Mouse (Mus musculus): ENCODE measurements around the gene Tac2. TPM values are rescaled to one million over a fixed set of nuclear protein-coding genes. Genes with fewer than 3 reads are reported as not detected.

Gene Tac2
- polyA plus RNA-seq, 1 experiment from 2014 or later, result 2.1 TPM

DNA sequence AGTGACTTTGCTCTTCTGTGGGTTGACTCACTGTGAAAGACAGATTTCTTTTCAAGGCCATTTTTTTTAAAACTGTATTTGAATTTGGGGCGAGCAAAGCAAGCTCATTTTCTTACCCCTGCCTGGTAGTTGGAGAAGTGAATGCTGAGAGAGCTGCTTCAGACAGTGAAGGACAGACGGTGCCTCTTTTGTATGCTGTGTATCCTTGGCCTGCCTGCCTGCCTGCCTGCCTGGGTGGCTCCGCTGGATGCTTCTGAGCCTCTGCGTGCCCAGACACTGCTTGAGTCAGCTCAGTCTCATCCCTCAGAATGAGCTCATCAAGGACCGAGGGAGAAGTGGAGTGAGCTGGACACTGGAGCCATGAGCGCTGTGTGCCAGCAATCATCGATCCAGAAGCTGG lies 25.3 kb upstream of the Tac2 start:
- H3K36me3 ChIP-seq, result peaks cover 53% of the 10 kb centered on the region
- H3K4me3 ChIP-seq, result no peak overlapping the region
- no peak overlapping the region for H3K9ac ChIP-seq
- H3K4me1 ChIP-seq, result no peaks in the 10 kb centered on the region
- H3K27ac ChIP-seq, result no peak overlapping the region
- no peaks in the 10 kb centered on the region for H3K9me3 ChIP-seq
- 89% methylated on average over 7 of the region's 7 CpGs for WGBS
- no peak for ATAC-seq (ENCODE audit: insufficient number of reproducible peaks, insufficient read depth, low FRiP score, low TSS enrichment)
- no peak overlapping the region for H3K4me2 ChIP-seq (replicated peaks)
- H3K27me3 ChIP-seq, result no peaks in the 10 kb centered on the region

DNA sequence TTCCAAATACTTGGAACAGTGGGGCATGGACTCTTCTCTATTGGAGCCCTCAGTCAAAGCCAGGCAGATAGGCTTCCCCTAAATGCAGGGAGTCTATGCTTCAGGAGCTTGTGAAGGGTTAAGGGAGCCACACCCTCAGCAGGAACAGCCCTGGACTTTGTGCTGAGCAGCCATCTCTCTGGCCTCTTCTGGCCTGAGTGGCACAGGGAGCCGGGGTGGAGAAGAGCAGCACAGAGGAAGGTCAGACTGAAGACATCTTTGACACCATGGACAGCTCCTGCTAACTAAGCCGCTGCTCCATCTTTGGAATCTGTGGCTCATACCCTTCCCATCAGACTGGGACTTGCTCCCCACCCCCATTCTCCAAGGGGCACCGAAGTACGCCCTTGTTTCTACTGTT lies 21.0 kb upstream of the Tac2 start:
- ATAC-seq (ENCODE audit: insufficient number of reproducible peaks, insufficient read depth, low FRiP score, low TSS enrichment), result no peak
- Histone ChIP-seq H3K9me3 (no peaks in the 10 kb centered on the region), H3K4me1 (0 out of 2 replicates have a peak, but pooled peaks cover 3% of the 10 kb centered on the region), H3K9ac (no peak overlapping the region), H3K4me2 (replicated peaks) (no peak overlapping the region), H3K27me3 (no peaks in the 10 kb centered on the region), H3K27ac (no peak overlapping the region), H3K4me3 (no peak overlapping the region), H3K36me3 (peaks cover 19% of the 10 kb centered on the region)
- 47% methylated on average over 4 of the region's 4 CpGs for whole genome bisulfite sequencing

DNA sequence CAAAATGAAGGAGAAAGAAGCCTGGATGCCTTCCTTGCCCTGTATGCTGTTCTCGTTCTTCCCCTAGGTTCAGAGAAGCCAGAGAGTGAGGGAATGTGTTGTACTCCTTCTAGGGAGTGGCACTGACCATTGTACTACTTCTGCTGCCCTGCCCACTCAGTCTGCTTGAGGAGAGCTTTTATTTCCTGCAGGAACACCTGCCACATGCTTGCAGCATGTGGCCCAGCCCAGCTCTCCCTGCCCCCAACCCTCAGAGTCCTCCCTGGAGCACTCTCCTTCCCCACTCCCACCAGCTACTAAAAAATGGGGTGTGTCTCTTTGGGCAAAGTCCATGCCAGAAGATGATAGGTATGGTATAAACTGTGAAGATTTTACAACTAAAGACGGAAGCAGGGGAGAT lies 20.0 kb upstream of the Tac2 start:
- Histone ChIP-seq H3K4me1 (0 out of 2 replicates have a peak, but pooled peaks cover 3% of the 10 kb centered on the region), H3K27ac (no peak overlapping the region), H3K4me2 (replicated peaks) (no peak overlapping the region), H3K27me3 (no peaks in the 10 kb centered on the region), H3K9ac (no peak overlapping the region), H3K36me3 (peaks cover 10% of the 10 kb centered on the region), H3K4me3 (no peak overlapping the region), H3K9me3 (no peaks in the 10 kb centered on the region)
- no peak for ATAC-seq (ENCODE audit: insufficient number of reproducible peaks, insufficient read depth, low FRiP score, low TSS enrichment)
- 77% methylated on average over 2 of the region's 2 CpGs for WGBS

DNA sequence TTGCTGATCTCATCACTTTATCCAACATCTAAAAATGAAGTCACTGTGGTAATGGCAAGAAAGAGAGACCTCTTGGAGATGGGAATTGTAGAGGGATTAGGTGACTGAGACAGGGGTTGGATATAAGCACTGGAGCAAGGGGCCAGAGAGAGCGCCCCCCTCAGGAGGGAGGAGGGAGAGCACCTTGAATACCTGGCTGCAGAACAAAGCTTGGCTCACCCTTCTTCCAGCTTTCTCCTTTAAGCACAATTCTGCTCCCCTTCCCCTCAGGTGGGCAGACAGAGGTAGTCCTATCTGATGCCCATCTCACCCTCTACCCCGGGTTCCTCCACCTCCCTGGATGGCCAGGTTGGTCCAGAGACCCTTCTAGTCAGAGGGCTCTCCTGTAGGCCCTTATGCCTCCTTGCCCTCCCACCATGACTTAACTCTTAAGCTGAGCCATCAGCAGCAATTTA lies 19.5 kb upstream of the Tac2 start, which contains the start of gene Myo1a:
TSS of gene Myo1a (plus strand) at position 405 of the 455 bp plus-strand sequence.
- Histone ChIP-seq H3K4me1 (0 out of 2 replicates have a peak, but pooled peaks cover 3% of the 10 kb centered on the region), H3K9ac (no peak within 1 kb of the TSS), H3K27ac (no peak within 1 kb of the TSS), H3K4me2 (replicated peaks) (no peak within 1 kb of the TSS), H3K4me3 (no peak within 1 kb of the TSS), H3K36me3 (peaks cover 6% of the 10 kb centered on the region; the same call in 1 of the 2 replicates), H3K9me3 (no peaks in the 10 kb centered on the region), H3K27me3 (no peaks in the 10 kb centered on the region)
- 27% methylated on average over 2 of the region's 2 CpGs for WGBS
- no peak for ATAC-seq (ENCODE audit: insufficient number of reproducible peaks, insufficient read depth, low FRiP score, low TSS enrichment)

DNA sequence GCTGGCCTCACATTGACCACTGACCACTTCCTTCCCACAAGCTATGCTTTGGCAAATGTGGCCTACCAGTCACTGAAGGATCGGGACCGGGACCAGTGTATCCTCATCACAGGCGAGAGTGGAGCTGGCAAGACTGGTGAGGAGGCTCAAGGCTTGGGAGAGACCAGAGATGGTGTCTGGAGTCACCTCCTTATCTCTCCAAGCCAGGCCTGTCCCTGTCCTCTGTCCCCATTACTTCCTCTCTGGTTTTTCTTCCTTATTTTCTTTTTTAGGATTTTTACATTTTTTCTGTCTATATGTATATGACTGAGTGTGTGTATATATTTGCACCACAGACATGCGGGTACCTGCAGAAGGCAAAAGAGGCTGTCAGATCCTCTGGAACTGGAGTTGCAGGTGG lies 18.5 kb upstream of the Tac2 start:
- WGBS, result 91% methylated on average over 4 of the region's 4 CpGs
- no peak for ATAC-seq (ENCODE audit: insufficient number of reproducible peaks, insufficient read depth, low FRiP score, low TSS enrichment)
- Histone ChIP-seq H3K4me2 (replicated peaks) (no peak overlapping the region), H3K4me1 (0 out of 2 replicates have a peak, but pooled peaks cover 3% of the 10 kb centered on the region), H3K9me3 (no peaks in the 10 kb centered on the region), H3K4me3 (no peak overlapping the region), H3K27me3 (no peaks in the 10 kb centered on the region), H3K9ac (no peak overlapping the region), H3K27ac (no peak overlapping the region), H3K36me3 (no peaks in the 10 kb centered on the region)

DNA sequence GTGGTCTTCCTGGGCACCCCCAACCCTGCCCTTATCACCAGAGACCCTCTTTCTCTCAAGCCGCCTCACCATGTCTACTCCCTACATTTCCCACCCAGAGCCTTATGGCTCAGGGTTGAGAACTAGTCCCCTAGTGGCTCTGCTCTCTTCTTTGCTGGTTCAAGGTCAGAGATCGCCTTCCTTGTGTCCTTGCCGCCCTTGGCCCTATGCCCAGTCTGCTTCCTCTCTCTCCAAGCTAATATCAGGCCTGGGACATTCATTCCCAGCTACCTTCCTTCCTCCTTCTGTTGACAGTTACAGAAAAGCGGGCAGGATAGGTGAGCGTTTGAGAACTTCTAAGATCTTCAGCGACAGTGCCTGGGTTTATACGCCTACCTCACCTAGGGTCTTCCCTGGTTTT lies 16.6 kb upstream of the Tac2 start:
- ATAC-seq (ENCODE audit: insufficient number of reproducible peaks, insufficient read depth, low FRiP score, low TSS enrichment), result no peak
- 88% methylated on average over 7 of the region's 7 CpGs for WGBS

DNA sequence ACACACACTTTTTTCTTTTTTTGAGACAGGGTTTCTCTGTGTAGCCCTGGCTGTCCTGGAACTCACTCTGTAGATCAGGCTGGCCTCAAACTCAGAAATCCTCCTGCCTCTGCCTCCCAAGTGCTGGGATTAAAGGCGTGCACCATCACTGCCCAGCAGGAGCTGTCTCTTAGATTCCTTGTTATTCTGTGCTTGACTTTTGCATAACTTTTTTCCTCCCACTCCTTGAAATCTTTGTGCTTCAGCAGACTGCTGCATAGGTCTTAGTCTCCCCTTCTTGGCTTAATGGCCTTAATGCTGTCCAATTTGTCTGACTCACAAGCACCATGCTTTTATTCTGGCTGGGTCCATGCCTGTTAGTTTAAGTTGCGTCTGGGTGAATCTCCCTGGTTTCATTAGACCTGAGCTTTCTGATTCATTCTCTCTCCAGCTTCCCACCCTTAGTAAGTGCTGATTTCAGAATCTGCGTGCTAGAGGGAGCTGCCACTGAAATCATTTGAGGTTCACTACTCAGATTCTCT lies 15.4 kb upstream of the Tac2 start:
- ATAC-seq (ENCODE audit: insufficient number of reproducible peaks, insufficient read depth, low FRiP score, low TSS enrichment), result no peak
- WGBS, result 86% methylated on average over 3 of the region's 3 CpGs

More for the DNA sequence above, 16.6 kb upstream of the Tac2 start:
- peaks cover 8% of the 10 kb centered on the region for H3K4me1 ChIP-seq
- no peaks in the 10 kb centered on the region for H3K9me3 ChIP-seq
- no peak overlapping the region for H3K4me2 ChIP-seq (replicated peaks)
- H3K27ac ChIP-seq, result no peak overlapping the region
- H3K27me3 ChIP-seq, result no peaks in the 10 kb centered on the region
- no peak overlapping the region for H3K4me3 ChIP-seq
- H3K36me3 ChIP-seq, result no peaks in the 10 kb centered on the region
- no peak overlapping the region for H3K9ac ChIP-seq

DNA sequence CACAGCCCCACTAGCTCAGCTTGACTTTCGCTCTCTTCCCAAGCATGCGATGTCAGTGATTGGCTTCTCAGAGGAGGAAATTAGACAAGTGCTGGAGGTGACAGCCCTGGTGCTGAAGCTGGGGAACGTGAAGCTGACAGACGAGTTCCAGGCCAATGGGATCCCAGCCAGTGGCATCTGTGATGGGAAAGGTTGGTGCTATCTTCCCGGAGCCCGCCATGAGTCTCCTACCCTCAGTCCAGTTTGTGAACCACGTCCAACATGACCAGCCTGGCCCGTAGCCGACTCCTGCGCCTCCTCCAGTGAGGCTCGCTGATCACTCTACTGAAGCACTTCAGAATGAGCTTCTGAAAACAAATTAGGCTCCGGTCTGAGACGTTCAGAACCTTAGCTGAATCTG lies 13.9 kb upstream of the Tac2 start:
- H3K4me2 ChIP-seq (replicated peaks), result no peak overlapping the region
- H3K27ac ChIP-seq, result no peak overlapping the region
- H3K4me1 ChIP-seq, result peaks cover 11% of the 10 kb centered on the region
- no peaks in the 10 kb centered on the region for H3K27me3 ChIP-seq
- no peaks in the 10 kb centered on the region for H3K36me3 ChIP-seq
- ATAC-seq (ENCODE audit: insufficient number of reproducible peaks, insufficient read depth, low FRiP score, low TSS enrichment), result no peak
- H3K9me3 ChIP-seq, result no peaks in the 10 kb centered on the region
- no peak overlapping the region for H3K4me3 ChIP-seq
- WGBS, result 76% methylated on average over 13 of the region's 13 CpGs
- H3K9ac ChIP-seq, result no peak overlapping the region

More for the DNA sequence above, 15.4 kb upstream of the Tac2 start:
- Histone ChIP-seq H3K4me3 (no peak overlapping the region), H3K4me1 (peaks cover 11% of the 10 kb centered on the region), H3K27me3 (no peaks in the 10 kb centered on the region), H3K36me3 (no peaks in the 10 kb centered on the region), H3K27ac (no peak overlapping the region), H3K9me3 (no peaks in the 10 kb centered on the region), H3K4me2 (replicated peaks) (no peak overlapping the region), H3K9ac (no peak overlapping the region)

DNA sequence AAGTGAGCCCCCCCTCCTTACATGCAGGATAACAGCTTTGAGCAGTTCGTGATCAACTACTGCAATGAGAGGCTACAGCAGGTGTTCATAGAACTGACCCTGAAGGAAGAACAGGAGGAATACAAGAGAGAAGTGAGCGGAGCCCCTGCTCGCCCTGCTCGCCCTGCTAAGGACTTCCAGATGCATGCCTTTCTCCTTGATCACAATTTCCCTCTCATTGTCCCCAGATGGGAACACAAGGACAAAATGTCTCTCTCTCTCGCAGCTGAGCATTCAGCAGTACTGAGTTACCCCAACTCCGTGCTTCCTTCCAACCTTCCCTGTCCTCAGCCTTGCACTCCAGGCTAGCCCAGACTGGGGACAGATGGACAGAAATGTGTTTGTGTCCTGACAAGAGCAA lies 11.5 kb upstream of the Tac2 start:
- Histone ChIP-seq H3K9ac (no peak overlapping the region), H3K36me3 (no peaks in the 10 kb centered on the region), H3K4me2 (replicated peaks) (no peak overlapping the region), H3K4me1 (peaks cover 8% of the 10 kb centered on the region), H3K27me3 (no peaks in the 10 kb centered on the region), H3K4me3 (no peak overlapping the region), H3K27ac (0 out of 2 replicates have a peak overlapping the region, but pooled peaks have one; percentile 6), H3K9me3 (no peaks in the 10 kb centered on the region)
- no peak for ATAC-seq (ENCODE audit: insufficient number of reproducible peaks, insufficient read depth, low FRiP score, low TSS enrichment)
- WGBS, result 28% methylated on average over 6 of the region's 6 CpGs

DNA sequence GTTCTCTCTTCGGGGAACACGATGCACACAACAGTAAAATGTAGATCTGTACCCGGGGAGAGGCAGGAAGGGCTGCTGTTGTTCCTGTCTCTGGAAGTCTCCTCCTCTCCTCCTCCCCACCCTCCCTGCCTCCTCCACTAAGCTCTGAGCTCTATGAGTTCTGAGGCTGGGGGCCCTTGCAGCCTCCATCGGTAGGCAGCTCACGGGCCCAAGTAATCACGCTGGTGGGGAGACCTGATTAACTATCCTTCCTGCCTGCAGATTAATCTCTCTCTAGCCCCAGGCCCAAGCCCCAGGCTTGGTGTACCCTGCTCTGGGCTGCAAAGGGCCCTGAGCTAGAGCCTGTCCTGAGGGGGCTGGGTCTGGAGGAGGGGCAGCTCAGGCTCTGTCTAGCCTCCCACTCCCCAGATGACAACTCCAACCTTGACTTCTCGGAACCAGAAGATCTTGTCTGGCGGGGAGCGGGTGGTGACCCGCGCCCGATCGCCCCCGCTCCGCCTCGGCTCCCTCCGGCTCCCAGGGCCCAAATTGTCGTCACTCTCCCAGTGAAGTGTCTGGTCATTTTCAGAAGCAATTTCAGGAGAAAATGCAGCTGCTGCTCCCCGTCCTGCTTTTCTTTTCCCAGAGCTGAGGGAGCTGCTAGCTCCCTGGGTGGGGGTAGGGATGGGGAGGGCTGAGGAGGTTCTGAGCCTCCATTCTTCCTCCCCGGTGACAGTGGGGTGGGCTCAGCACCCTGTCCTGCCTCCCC lies 2.4 kb upstream of the Tac2 start:
- 10% methylated on average over 20 of the region's 20 CpGs for WGBS
- Histone ChIP-seq H3K36me3 (no peaks in the 10 kb centered on the region), H3K4me3 (peak overlapping the region; percentile 7; the same call in 1 of the 2 replicates), H3K4me1 (peaks cover 19% of the 10 kb centered on the region), H3K9ac (peak overlapping the region; percentile 32), H3K27ac (0 out of 2 replicates have a peak overlapping the region, but pooled peaks have one; percentile 23), H3K9me3 (no peaks in the 10 kb centered on the region), H3K4me2 (replicated peaks) (peak overlapping the region; percentile 33), H3K27me3 (peaks cover 10% of the 10 kb centered on the region)
- ATAC-seq (ENCODE audit: insufficient number of reproducible peaks, insufficient read depth, low FRiP score, low TSS enrichment), result peak; percentile 69; the same call in 1 of the 2 replicates

DNA sequence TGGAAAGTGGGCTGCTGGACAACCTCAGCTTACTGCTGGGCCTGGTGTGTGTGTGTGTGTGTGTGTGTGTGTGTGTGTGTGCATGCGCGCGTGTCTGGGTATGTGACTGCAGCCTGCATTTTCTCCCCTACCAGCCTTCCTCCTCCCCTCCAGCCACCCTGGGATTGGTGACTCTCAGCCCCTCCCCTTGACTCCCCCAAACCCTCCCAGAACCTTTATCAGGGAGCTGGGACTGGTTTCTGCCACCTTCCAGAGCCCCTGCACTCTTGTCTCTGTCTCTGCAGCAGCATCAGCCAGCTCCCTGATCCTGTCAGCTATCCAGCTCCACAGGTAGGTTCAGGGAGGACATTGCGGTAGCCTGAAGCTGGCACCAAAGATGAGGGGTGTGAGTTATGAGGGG lies 858 bp downstream of the Tac2 start:
- H3K4me3 ChIP-seq, result no peak overlapping the region
- no peaks in the 10 kb centered on the region for H3K36me3 ChIP-seq
- H3K9me3 ChIP-seq, result no peaks in the 10 kb centered on the region
- H3K27ac ChIP-seq, result no peak overlapping the region
- WGBS, result 65% methylated on average over 4 of the region's 4 CpGs
- H3K4me2 ChIP-seq (replicated peaks), result no peak overlapping the region
- ATAC-seq (ENCODE audit: insufficient number of reproducible peaks, insufficient read depth, low FRiP score, low TSS enrichment), result no peak
- no peak overlapping the region for H3K9ac ChIP-seq
- peaks cover 7% of the 10 kb centered on the region for H3K27me3 ChIP-seq
- H3K4me1 ChIP-seq, result peaks cover 11% of the 10 kb centered on the region

DNA sequence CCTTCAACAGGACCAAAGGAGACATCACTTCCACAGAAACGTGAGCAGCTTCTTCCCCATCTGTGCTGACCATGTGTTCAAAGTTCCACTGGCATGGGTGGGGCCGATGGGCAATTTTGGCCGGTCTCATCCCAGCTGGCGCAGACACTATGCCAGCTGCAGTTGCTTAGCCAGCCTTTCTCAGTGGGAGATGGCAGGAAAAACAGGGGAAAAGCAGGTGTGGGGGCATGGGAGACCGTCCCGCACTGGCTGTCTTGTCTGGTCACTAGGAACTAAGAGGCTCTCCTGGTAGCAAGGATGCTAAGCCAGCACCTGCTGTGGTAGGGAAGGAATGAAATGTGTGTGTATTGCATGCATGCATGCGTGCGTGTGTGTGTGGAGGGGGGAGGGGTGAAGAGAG lies 4.2 kb downstream of the Tac2 start:
- 71% methylated on average over 8 of the region's 8 CpGs for WGBS
- no peak overlapping the region for H3K4me2 ChIP-seq (replicated peaks)
- H3K36me3 ChIP-seq, result no peaks in the 10 kb centered on the region
- no peak overlapping the region for H3K27ac ChIP-seq
- no peaks in the 10 kb centered on the region for H3K9me3 ChIP-seq
- H3K4me3 ChIP-seq, result no peak overlapping the region
- H3K9ac ChIP-seq, result no peak overlapping the region
- 0 out of 2 replicates have a peak, but pooled peaks cover 6% of the 10 kb centered on the region for H3K4me1 ChIP-seq
- no peaks in the 10 kb centered on the region; the same call in 1 of the 2 replicates for H3K27me3 ChIP-seq
- no peak for ATAC-seq (ENCODE audit: insufficient number of reproducible peaks, insufficient read depth, low FRiP score, low TSS enrichment)

Measured in embryonic facial prominence, embryonic 12.5 days (tissue).